Mouse (Mus musculus) layer of hippocampus, adult 9-10 months (tissue): ENCODE data around the gene Lrfn1.
"Not testable (repeated sequence)": the region's sequence is repeated elsewhere in the genome, so short reads cannot be mapped to it uniquely, and the experiment has no call there.

Source experiments
- DNase-seq: peaks from one replicate; pipeline ENCODE4 v3.0.0; 2022; ENCODE audit warnings: low spot score

The Lrfn1 gene

DNA sequence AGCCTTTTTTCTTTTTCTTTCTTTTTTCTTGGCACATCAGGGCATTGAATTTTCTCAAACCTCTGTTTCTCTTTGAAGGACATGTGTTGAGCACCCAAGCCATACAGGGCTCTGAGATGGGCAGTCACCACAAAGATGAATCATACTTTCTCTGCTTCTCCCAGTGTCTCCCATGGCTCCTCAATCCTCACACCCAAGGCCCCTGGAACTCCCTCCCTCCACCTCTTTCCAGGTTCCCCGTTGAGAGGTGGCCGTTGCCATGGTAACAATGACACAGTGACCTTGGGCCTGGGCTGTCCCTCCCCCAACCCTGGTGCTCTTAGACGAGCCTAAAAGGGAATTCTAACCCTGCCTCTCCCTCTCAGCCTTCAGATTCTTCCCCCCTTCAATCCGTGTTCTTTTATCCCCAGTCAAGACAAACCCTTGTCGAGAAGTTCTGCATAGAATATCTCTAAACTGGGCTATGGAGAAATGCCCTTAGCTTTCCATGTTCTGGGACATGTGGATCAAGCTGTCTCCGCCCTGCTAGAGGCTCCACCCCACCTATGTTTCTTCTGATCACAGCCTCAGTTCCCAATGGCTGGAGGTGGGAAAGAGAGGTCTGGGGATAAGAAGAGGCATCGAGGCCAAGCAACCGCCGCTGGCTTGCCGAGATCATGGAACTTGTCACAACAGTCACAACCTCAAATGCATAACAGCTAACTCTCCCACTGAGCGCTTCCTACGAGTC is 4.5 kb upstream of the Lrfn1 start:
- no peak for DNase-seq

DNA sequence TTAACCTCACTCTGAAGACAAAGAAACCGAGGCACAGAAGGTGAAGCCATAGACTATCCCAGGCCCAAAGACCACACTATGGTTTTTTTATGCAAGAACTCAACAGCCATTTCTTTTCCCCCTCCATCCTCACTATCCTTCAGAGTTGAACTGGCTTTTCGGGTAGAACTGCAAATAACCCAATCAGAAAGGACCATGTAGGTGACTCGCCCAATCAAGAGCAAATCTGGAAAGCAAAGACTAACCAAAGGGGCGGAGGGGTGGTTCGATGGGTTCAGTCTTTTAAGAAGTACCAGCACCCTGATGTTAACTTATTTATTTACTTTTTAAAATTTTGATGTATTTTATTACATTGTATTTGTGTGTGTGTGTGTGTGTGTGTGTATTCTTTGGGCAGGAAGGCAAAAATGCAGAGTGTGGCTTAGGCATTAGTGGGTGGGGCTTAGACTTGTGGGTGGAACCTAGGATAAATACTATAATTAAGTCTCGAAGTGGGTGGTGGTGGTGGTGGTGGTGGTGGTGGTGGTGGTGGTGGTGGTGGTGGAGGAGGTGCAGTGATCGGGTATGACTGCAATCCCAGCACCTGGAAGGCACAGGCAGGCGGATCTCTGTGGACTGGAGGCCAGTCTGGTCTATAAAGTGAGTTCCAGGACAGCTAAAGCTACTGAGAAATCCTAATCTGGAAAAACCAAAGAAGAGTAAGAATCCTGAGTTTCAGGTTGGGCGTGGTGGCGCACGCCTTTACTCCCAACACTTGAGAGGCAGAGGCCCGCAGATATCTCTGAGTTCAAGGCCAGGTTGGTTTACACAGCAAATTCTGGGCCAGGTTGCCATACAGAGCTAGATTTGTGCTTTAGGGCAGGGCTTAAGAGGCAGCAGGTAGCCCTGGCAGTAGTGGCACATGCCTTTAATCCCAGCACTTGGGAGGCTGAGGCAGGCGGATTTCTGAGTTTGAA is 3.6 kb upstream of the Lrfn1 start:
- DNase-seq: no peak

DNA sequence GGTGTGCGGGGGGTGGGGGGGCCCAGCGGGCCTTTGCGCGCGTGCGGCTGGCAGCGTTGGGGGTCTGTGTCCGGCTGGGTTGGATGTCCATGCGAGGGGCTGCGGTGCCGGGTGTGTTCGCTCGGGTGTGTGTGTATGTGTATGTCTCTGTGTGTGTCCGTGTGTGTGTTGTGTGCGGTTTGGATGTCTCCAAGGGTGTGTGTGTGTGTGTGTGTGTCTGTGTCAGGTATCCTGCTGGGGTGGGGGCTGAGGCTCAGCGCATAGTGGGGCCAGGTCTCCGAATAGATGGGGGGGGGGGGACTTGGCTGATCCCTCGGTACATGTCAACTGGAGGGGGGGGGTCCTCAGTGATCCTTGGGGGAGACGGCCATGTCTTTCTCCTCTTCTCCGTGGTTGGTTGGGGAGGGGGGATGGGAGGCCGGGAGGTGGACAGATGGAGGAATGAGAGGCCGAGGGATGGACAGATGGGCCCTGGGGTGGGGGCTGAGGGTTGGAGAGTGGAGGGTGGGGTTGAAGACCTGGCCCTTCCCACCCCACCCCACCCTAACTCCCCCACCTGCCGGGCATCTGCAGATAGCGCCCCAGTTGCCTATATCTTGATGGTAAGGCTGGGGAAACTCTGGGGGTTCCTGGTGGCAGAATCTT is 703 bp downstream of the Lrfn1 start:
- no peak for DNase-seq

GRCm38 (mm10) chr7:28460361-28460760 is 8.6 kb downstream of the Lrfn1 start:
- no peak for DNase-seq

GRCm38 (mm10) chr7:28462769-28463168 is 11.0 kb downstream of the Lrfn1 start:
- no peak for DNase-seq

DNA sequence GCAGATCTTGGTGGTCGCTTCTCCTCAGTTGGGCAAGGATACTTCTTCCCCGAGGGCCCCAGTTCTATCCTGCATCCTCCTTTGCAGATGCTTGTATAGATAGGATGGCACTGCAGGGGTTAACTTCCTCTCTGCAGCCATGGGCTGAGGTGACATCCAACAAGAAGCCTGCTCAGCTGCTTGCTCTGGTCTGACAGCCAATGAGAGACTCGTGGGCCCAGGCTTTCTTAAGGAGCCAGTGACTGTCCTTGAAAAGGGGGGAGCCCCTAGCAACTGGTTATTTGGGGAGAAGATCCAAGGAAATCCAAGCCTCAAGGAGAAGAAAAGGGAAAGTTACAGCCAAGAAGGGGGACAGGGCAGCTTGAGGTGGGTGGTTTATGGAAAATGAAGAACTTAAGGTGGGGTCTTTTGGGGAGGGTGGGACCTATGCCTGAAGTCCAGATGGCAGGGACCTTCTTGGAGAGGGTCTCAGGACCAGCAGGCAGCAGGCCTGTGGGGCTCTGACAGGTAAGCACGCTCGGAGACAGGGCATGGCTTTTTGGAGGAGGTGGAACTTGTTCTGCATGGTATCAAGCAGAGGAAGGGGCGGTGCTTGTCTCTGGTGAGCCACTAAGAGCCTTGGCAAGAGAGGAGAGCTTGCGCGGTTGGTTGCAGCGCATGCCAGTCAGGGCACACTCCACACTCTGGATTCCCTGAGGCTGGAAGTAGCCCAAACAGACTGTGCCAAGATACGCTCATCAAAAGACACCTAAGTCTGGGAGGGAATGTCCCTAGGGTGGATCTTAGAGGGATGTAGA is 12.8 kb downstream of the Lrfn1 start:
- DNase-seq: peak; percentile 73

DNA sequence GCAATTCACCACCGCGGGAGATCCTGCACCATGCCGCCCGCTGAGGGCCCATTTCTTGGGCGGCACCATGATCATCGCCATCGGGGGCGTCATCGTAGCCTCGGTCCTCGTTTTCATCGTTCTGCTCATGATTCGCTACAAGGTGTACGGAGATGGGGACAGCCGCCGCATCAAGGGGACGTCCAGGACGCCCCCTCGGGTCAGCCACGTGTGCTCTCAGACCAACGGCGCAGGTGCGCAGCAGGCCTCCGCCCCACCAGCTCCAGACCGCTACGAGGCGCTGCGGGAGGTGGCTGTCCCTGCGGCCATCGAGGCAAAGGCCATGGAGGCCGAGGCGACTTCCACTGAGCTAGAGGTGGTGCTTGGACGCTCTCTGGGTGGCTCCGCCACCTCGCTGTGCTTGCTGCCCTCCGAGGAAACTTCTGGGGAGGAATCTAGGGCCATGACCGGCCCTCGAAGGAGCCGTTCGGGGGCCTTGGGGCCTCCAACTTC is 15.0 kb downstream of the Lrfn1 start:
- DNase-seq: no peak

GRCm38 (mm10) chr7:28467213-28467751 is 15.5 kb downstream of the Lrfn1 start:
- DNase-seq: no peak

DNA sequence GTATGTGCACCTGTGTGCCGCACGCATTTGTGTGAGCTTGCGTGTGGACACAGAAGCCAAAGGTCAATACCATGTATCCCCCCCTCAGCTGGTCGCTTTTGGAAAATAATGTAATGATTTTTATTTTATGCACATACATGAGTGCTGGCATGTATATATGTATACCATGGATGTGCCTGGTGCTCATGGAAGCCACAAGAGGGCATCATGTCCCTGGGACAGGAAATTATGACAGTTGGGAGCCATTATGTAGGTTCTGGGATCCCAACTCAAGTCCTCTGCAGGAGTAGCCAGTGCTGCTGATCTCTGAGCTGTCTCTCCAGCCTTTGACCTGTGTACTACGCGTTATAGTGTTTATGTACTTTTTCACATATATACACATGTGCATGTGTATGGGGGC is 24.4 kb downstream of the Lrfn1 start:
- DNase-seq: no peak

GRCm38 (mm10) chr7:28477363-28477762 is 25.6 kb downstream of the Lrfn1 start:
- no peak for DNase-seq

DNA sequence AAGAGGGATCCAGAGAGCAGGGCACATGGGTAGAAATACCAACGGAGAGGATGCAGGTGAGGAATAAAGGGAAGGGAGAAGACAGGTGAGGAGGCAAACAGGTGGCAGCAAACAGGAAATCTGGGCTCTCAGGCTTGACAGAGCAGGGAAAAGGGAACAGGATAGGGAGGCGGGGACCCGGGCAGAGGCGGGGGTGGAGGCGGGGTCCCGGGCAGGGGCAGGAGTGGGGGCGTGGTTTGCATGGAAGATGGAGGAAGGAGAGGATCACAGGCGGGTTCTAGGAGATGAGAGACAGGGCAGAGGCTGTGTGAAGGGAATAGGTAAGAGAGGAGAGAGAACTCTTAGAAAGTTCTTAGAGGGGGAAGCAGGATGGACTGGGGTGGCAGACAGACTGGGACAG is 27.1 kb downstream of the Lrfn1 start:
- no peak for DNase-seq

DNA sequence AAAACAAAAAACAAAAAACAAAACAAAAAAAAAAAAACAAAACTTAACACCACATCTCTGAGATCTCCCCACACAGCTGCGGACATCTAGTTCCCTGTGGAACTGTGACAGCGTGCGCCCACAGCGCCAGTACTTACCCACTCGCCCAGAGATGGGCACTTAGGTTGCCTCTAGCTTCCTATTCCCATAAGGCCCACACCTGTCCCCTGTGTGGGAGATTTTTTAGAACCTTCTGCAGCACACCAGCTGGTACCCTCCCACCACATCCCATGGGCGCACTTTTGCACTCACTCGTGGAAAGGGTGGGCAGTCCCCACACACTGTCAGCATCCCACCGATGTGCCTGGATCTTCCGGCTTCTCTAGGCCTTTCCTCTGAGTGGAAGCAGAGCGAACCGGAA is 31.1 kb downstream of the Lrfn1 start:
- DNase-seq: no peak

DNA sequence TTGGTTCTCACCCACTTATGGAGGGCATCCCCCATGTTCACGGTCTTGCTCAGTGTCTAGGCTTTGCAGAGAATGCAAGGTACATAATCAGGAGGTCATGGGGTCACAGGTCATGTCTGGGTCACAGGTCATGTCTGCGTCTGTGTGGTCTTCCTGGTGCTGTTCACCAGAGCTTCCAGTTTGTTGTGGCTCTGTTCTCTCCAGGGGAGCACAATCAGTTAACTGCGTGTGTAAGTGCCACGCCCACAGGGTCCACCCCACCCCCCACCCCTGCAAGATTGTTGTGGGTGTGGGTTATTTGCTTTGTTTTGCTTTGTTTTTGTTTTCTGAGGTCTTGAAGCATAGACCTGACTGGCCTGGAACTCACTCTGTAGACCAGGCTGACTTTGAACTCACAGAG is 32.4 kb downstream of the Lrfn1 start:
- no peak for DNase-seq

DNA sequence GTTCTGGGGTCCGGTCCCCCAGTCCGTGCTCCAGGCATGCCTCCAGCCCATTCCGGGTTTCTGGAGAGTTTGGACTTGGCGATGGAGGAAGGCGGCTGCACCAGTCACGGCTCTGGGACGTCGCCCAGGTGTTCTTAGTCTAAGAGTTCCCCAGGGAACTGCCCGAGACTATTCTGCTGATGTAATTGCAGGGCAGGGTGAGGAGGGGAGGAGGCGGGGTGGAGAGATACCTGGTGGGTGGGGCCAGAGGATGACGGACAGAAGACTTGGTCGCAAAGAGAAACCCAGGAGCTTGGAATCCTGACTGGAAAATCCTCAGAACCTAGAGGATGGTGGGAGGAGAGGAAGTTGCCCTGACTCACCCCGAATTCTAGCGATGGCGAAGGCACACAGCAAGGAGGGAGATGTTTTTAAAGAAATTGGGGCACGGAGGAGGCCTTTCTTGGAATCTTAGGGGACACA is 36.3 kb downstream of the Lrfn1 start:
- DNase-seq: no peak

DNA sequence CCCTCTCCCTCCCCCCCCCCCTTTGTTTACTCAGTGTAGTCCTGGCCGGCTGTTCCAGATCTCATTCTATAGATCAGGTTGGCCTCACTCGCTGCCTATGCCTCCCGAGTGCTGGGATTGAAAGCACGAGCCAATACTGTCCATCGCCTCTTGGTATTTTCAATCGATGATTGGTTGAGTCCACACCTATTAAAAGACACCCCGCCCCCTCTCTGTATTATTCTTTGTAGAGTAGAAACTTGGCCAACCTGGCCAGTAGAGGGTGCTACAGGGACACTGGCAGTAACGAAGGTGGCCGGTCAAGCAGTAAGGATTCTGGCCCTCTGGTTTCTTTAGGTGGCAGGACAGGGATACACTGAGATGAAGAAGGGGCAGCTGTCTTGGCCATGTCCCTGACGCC is 38.6 kb downstream of the Lrfn1 start:
- no peak for DNase-seq

DNA sequence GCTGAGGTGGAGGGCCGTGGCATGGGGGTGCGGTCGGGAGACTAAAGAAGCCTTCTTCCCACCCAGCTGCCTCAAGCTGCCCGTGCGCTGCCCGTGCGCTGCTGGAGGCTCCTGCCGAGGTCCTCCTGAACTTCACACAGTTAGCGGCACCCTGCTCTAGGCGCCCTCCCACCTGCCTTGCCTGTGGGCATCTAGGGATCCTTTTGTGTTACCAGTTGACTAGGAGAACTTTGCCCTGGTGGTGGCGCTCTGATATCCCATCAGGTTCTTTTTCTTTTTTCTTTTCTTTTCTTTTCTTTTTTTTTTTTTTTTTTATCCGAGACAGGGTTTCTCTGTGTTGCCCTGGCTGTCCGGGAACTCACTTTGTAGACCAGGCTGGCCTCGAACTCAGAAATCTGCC is 39.1 kb downstream of the Lrfn1 start:
- no peak for DNase-seq

DNA sequence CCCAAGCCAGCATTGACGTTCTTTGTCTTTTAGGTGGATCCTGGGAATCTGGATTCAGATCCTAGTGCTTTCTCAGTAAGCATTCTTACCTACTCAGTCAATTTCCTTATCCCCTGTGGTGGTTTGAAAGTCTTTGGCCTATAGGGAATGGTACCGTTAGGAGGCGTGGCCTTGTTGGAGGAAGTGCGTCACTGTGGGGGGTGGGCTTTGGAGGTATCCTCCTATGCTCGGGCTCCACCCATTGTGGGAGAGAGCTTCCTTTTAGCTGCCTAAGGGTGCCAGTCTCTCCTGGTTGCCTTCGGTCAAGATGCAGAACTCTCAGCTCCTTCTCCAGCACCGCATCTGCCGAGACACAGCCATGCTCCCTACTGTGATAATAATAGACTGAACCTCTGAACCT is 40.5 kb downstream of the Lrfn1 start:
- DNase-seq: no peak

- DNase-seq: no peak
Observed at GRCm38 (mm10) chr7:28495426-28495825, 43.6 kb downstream of the Lrfn1 start.

- no peak for DNase-seq
Observed at GRCm38 (mm10) chr7:28505585-28505984, 53.8 kb downstream of the Lrfn1 start.

GRCm38 (mm10) chr7:28509121-28509520 is 57.3 kb downstream of the Lrfn1 start:
- DNase-seq: not testable (repeated sequence)

DNA sequence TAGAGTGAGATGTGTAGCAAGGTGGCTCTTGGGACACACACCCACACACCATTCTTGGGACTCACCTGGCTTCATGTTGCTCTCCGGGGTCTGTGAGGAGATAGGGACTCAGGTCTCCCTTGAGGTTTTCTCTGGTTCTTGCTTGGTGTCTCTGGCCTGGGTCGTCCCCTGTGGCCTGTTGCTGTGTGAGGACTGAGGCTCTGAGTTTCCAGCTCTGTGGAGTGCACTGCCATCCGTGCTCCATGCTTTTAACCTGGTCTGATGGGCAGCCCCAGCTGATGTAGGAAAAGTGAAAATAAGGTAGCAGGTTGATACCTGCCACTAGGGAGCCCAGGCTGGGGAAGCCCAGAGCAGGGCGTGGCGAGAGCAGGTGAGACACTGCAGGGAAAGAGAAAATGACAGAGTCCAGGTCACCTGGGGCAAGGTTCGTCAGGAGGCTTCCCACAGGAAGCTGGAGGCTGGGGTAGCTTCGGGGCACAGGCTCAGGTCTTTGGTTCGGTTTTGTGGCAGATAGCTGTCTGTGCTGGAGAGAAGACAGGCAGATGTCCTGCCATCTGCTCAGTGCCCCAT is 58.7 kb downstream of the Lrfn1 start, which contains the start of gene Ifnl2:
Gene Ifnl2 (minus strand): TSS at position 51 of the 570 bp plus-strand sequence.
- DNase-seq: not testable (repeated sequence)
